Mouse (Mus musculus) midbrain, embryonic 11.5 days (tissue): ENCODE measurements around the gene Kctd19. TPM values are rescaled to one million over a fixed set of nuclear protein-coding genes. Genes with fewer than 3 reads are reported as not detected.

ENCODE experiments used
- ATAC-seq: fragments of 200-750 bp; cut with Nextera tagmentation; 2 replicates; pipeline ENCODE4 v1.8.0; 2017; ENCODE audit warnings: moderate TSS enrichment, moderate library complexity; ENCODE audit not compliant: low FRiP score
- DNase-seq: peaks from one replicate; pipeline ENCODE4 v3.0.0; 2015; ENCODE audit warnings: low spot score; ENCODE audit errors: missing footprints
- H3K27ac ChIP-seq: fragments of 300-500 bp; sonication (generic); 2 replicates; pipeline ENCODE4 v1.5.1; 2014; ENCODE audit warnings: low read depth, low read length
- H3K27me3 ChIP-seq: fragments of 300-500 bp; sonication (generic); 2 replicates; pipeline ENCODE4 v1.6.1; 2014; ENCODE audit warnings: mild to moderate bottlenecking, low read length, moderate library complexity, mixed read lengths; ENCODE audit not compliant: control insufficient read depth, insufficient read depth
- H3K36me3 ChIP-seq: fragments of 300-500 bp; sonication (generic); 2 replicates; pipeline ENCODE4 v1.6.1; 2014; ENCODE audit warnings: mild to moderate bottlenecking, low read length, moderate library complexity, mixed read lengths; ENCODE audit not compliant: control insufficient read depth, insufficient read depth
- H3K4me1 ChIP-seq: fragments of 300-500 bp; sonication (generic); 2 replicates; pipeline ENCODE4 v1.6.1; 2014; ENCODE audit warnings: low read length; ENCODE audit not compliant: control insufficient read depth, insufficient read depth
- H3K4me2 ChIP-seq: fragments of 300-500 bp; sonication (generic); 2 replicates; pipeline ENCODE4 v1.6.1; 2014; ENCODE audit warnings: mild to moderate bottlenecking, moderate library complexity
- H3K4me3 ChIP-seq: fragments of 300-500 bp; sonication (generic); 2 replicates; pipeline ENCODE4 v1.5.1; 2014; ENCODE audit warnings: low read depth, low read length
- H3K9ac ChIP-seq: fragments of 300-500 bp; sonication (generic); 2 replicates; pipeline ENCODE4 v1.6.1; 2014; ENCODE audit warnings: low read length
- H3K9me3 ChIP-seq: fragments of 300-500 bp; sonication (generic); 2 replicates; pipeline ENCODE4 v1.6.1; 2016; ENCODE audit warnings: low read length; ENCODE audit not compliant: control insufficient read depth
- whole genome bisulfite sequencing: fragments of 180-500 bp; shearing (Covaris S2); extraction: QIAGEN DNeasy Blood & Tissue Kit; methylation state at CpG from one replicate; pipeline ENCODE4 v1.1.7; 2014; 5-methylcytosine and 5-hydroxymethylcytosine counted together
- polyA plus RNA-seq: library from polyadenylated mRNA; unstranded; fragments of >200 nt; fragmentation: Nextera tagmentation; extraction: Ambion mirVana; gene quantifications from 2 replicates; pipeline ENCODE4 v1.2.1, GENCODE M21; 2014

Gene Kctd19
- polyA plus RNA-seq, 1 experiment from 2014 or later, result not detected

DNA sequence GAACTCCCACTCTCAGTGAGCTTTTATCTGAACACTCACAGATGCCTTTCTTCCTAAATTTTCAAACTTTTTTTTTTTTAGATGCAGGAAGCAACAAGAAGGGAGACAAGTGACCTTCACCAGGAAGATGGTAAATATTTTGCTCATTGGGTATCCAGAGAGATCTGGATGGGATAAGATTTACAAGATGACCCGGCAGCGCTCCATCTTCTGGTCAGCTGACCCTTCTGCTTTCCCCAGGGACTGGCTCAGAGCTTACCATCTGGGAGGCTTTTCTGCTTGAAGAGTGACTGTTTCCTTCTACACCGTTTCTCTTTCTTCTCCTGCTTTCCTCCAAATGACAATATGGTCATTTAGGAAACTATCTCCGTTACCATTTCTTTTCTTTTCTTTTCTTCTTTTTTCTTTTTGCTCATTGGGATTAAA is 32.8 kb upstream of the Kctd19 start:
- 7% methylated on average over 4 of the region's 4 CpGs for WGBS
- no peaks in the 10 kb centered on the region for H3K27me3 ChIP-seq
- H3K9ac ChIP-seq, result peak overlapping the region; percentile 45
- peaks cover 8% of the 10 kb centered on the region for H3K4me1 ChIP-seq
- peak overlapping the region; percentile 82 for H3K27ac ChIP-seq
- no peak for DNase-seq
- no peaks in the 10 kb centered on the region for H3K9me3 ChIP-seq
- ATAC-seq, result peak; percentile 88
- no peak overlapping the region for H3K4me3 ChIP-seq
- H3K36me3 ChIP-seq, result no peaks in the 10 kb centered on the region
- H3K4me2 ChIP-seq, result peak overlapping the region; percentile 35

- peak overlapping the region; percentile 82 for H3K27ac ChIP-seq
- H3K4me1 ChIP-seq, result peaks cover 8% of the 10 kb centered on the region
- DNase-seq (peak; percentile 96), ATAC-seq (peak; percentile 95)
- H3K27me3 ChIP-seq, result no peaks in the 10 kb centered on the region
- H3K9me3 ChIP-seq, result no peaks in the 10 kb centered on the region
- no peak overlapping the region for H3K4me3 ChIP-seq
- 16% methylated on average over 11 of the region's 11 CpGs for WGBS
- H3K36me3 ChIP-seq, result no peaks in the 10 kb centered on the region
- peak overlapping the region; percentile 35 for H3K4me2 ChIP-seq
- H3K9ac ChIP-seq, result peak overlapping the region; percentile 22; the same call in 1 of the 2 replicates
Measured at GRCm38 (mm10) chr8:105445296-105446126, 32.2 kb upstream of the Kctd19 start.

- Histone ChIP-seq H3K4me3 (no peak overlapping the region), H3K4me1 (peaks cover 8% of the 10 kb centered on the region), H3K9ac (no peak overlapping the region), H3K9me3 (no peaks in the 10 kb centered on the region), H3K27ac (no peak overlapping the region), H3K36me3 (no peaks in the 10 kb centered on the region), H3K4me2 (no peak overlapping the region), H3K27me3 (no peaks in the 10 kb centered on the region)
- WGBS, result 91% methylated on average over 5 of the region's 5 CpGs
- DNase-seq, result no peak
- no peak for ATAC-seq
Measured at GRCm38 (mm10) chr8:105442661-105443060, 29.4 kb upstream of the Kctd19 start.

DNA sequence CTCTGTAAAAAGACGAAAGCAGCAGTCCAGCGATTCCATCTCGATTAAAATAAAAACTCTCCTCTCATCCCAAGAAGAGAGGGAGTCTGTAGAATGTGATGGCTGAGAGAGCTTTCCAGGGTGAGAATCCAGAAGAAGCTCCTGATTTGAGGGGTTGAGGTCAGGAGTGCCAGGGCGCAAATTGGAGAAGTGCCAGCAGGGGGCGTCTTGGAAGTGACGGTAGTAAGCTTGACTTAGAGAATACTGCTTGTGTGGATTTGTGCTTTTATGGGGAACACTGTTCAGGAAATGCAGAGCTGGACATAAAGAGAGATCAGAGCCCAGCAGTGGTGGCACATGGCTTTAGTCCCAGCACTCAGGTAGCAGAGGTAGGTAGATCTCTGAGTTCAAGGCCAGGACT is 28.1 kb upstream of the Kctd19 start:
- Histone ChIP-seq H3K9ac (no peak overlapping the region), H3K9me3 (no peaks in the 10 kb centered on the region), H3K27ac (no peak overlapping the region), H3K4me3 (no peak overlapping the region), H3K36me3 (no peaks in the 10 kb centered on the region), H3K27me3 (no peaks in the 10 kb centered on the region), H3K4me2 (no peak overlapping the region), H3K4me1 (peaks cover 8% of the 10 kb centered on the region)
- 11% methylated on average over 6 of the region's 6 CpGs for WGBS
- DNase-seq (peak; percentile 96), ATAC-seq (no peak)

DNA sequence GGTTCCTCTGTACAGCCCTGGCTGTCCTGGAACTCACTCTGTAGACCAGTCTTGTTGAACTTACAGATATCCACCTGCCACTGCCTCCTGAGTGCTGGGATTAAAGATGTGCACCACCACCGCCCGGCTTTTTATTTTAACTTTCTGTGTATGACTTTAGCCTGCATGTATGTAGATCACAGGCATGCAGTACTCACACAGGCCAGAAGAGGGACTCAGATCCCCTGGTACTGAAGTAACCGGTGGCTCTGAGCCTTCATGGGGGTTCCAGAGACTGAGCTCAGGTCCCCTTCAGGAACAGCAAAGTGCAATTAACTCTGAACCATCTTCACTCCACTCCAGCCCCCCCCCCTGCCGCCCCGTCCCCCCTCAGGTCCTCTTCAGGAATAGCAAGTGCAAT is 25.6 kb upstream of the Kctd19 start:
- H3K4me3 ChIP-seq, result no peak overlapping the region
- WGBS, result 37% methylated on average over 5 of the region's 5 CpGs
- H3K9me3 ChIP-seq, result no peaks in the 10 kb centered on the region
- H3K36me3 ChIP-seq, result no peaks in the 10 kb centered on the region
- H3K27ac ChIP-seq, result no peak overlapping the region
- no peak overlapping the region for H3K9ac ChIP-seq
- no peaks in the 10 kb centered on the region for H3K27me3 ChIP-seq
- no peak overlapping the region for H3K4me2 ChIP-seq
- DNase-seq, result peak; percentile 91
- no peak for ATAC-seq
- no peaks in the 10 kb centered on the region; the same call in 1 of the 2 replicates for H3K4me1 ChIP-seq

GRCm38 (mm10) chr8:105437078-105437748 is 23.9 kb upstream of the Kctd19 start:
- DNase-seq (no peak), ATAC-seq (no peak)
- H3K27ac ChIP-seq, result no peak overlapping the region
- 86% methylated on average over 5 of the region's 5 CpGs for WGBS
- H3K9me3 ChIP-seq, result no peaks in the 10 kb centered on the region
- no peaks in the 10 kb centered on the region for H3K27me3 ChIP-seq
- no peak overlapping the region for H3K4me3 ChIP-seq
- H3K9ac ChIP-seq, result no peak overlapping the region
- no peaks in the 10 kb centered on the region for H3K36me3 ChIP-seq
- H3K4me1 ChIP-seq, result peaks cover 11% of the 10 kb centered on the region
- no peak overlapping the region for H3K4me2 ChIP-seq

GRCm38 (mm10) chr8:105436218-105436617 is 22.9 kb upstream of the Kctd19 start:
- ATAC-seq, result no peak
- H3K4me1 ChIP-seq, result peaks cover 11% of the 10 kb centered on the region
- H3K27ac ChIP-seq, result no peak overlapping the region
- no peak for DNase-seq
- no peaks in the 10 kb centered on the region for H3K27me3 ChIP-seq
- H3K9me3 ChIP-seq, result no peaks in the 10 kb centered on the region
- H3K4me2 ChIP-seq, result no peak overlapping the region
- no peak overlapping the region for H3K4me3 ChIP-seq
- no peak overlapping the region for H3K9ac ChIP-seq
- no peaks in the 10 kb centered on the region for H3K36me3 ChIP-seq
- 80% methylated on average over 5 of the region's 5 CpGs for WGBS

GRCm38 (mm10) chr8:105434136-105434535 is 20.8 kb upstream of the Kctd19 start:
- Histone ChIP-seq H3K4me3 (no peak overlapping the region), H3K36me3 (no peaks in the 10 kb centered on the region), H3K27me3 (no peaks in the 10 kb centered on the region), H3K27ac (no peak overlapping the region), H3K9me3 (no peaks in the 10 kb centered on the region), H3K4me1 (peaks cover 11% of the 10 kb centered on the region), H3K4me2 (no peak overlapping the region), H3K9ac (no peak overlapping the region)
- no peak for DNase-seq
- 79% methylated on average over 5 of the region's 5 CpGs for WGBS
- no peak for ATAC-seq

GRCm38 (mm10) chr8:105433511-105433910 is 20.2 kb upstream of the Kctd19 start:
- WGBS, result 32% methylated on average over 5 of the region's 5 CpGs
- no peaks in the 10 kb centered on the region for H3K9me3 ChIP-seq
- ATAC-seq, result 0 out of 2 replicates have a peak, but pooled peaks have one; percentile 46
- no peak overlapping the region for H3K4me2 ChIP-seq
- peaks cover 11% of the 10 kb centered on the region for H3K4me1 ChIP-seq
- no peaks in the 10 kb centered on the region for H3K36me3 ChIP-seq
- H3K9ac ChIP-seq, result no peak overlapping the region
- H3K4me3 ChIP-seq, result no peak overlapping the region
- H3K27me3 ChIP-seq, result no peaks in the 10 kb centered on the region
- H3K27ac ChIP-seq, result peak overlapping the region; percentile 52
- DNase-seq, result no peak
